Mouse (Mus musculus) heart, postnatal 25 days (tissue): ENCODE measurements at regions not wholly inside any gene's neighbourhood (a gene's known extent, or its start where the extent isn't known, plus 50 kb on each side); places are given as distances from the start of the nearest gene placed in this dataset.

Source experiments
- DNase-seq: peaks from one replicate; pipeline ENCODE4 v3.0.0; 2022; ENCODE audit warnings: low spot score
- intact Hi-C: fragments of 180-260 bp; cut with DNase I; formaldehyde crosslinking; loops from one replicate; pipeline ENCODE4 v1.15.1; 2025

GRCm38 (mm10) chr14:76874542-76875265 is 161.9 kb upstream of the Ccdc122 start:
- intact Hi-C loops = loop anchor here (5.0 kb wide), 5 partner anchors 87 to 252 kb away; no protein-coding TSS in a partner anchor

DNA sequence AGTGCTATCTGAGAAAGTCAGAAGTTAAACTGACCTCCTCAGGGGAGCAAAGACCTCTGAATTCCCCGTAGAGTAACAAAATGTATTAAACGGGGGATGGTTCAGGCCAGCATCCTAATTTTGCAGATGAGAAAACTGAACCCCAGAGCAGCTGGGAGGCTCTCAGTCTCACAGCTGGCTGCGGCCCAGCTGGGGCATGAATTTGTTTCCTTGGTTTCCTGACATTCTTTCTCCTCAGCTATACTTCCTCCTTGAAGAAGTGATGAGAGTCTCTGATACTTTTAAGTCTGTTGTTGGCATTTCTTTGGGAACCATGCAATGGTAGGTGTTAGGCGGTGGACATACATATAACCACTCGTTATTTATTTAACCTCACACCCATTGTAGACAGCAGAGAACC is 162.9 kb upstream of the Ccdc122 start:
- intact Hi-C loops = loop anchor here (2.0 to 5.0 kb wide), 2 partner anchors 49 to 96 kb away; no protein-coding TSS in a partner anchor
- no peak for DNase-seq

More at GRCm38 (mm10) chr14:76874542-76875265, 161.9 kb upstream of the Ccdc122 start:
- DNase-seq = no peak

- intact Hi-C loops = loop anchor here (2.0 to 5.0 kb wide), 2 partner anchors 48 to 96 kb away; no protein-coding TSS in a partner anchor
- no peak for DNase-seq
Measured at GRCm38 (mm10) chr14:76872976-76873375, 163.6 kb upstream of the Ccdc122 start.

DNA sequence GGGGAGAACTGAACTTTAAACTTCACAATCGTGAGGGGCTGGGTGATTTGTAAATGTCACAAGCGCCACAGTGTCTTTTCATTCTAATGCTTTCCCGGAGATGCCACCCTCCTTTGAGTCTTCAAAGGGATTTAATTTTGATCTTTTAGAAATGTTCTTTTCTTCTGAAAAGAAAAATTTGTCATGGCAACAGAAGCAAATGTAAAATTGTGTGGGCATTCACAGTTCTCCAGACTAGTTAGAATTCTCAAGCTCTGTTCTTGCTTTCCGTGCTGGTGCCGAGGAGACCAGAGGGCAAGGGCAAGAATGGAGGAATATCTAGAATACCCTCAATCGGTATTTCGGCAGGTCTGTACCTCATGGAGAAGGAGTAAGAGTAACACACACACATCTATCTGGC is 164.1 kb upstream of the Ccdc122 start:
- intact Hi-C loops = loop anchor here (2.0 to 5.0 kb wide), 2 partner anchors 48 to 95 kb away; no protein-coding TSS in a partner anchor
- DNase-seq = no peak

- intact Hi-C loops = no loop called here
- no peak for DNase-seq
Measured at GRCm38 (mm10) chr14:76868831-76869230, 167.7 kb upstream of the Ccdc122 start.

DNA sequence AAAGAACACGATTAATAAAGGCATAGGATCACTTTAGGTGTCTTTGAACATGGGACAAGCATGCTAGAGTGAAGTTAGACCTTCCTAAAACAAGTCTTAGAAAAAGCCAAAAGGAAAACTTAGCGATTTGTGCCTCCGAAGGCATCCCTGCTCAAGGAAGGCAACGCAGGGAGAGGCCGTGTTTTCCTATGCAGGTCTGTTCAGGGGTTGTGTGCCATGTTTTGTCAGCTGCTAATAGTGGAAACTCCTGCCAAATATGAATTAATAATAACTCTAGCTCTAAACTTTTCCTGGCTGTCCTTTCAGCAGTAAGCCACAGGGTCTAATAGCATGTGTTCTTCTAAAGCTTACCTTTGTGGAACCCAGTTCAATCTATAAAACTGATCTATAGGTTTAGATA is 168.4 kb upstream of the Ccdc122 start:
- intact Hi-C loops = no loop called here

DNA sequence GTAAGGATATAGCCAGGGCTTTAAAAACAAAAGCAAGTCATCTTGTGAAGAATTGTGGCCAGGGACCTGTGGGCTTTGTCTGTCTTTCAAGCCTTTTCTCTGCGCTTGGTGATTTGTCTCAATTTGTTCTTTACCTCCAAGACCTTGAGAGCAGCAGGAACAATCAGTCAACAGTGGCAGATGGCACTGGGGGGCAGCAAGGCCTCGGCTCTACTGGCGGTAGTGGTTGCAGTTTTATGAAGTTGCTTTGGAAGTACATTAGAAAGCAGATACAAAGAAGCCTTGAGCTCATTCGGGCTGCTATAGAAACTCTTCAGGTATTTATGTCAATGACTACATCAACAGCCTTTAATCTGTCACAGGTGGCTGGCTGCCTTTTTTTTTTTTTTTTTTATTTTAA is 171.9 kb upstream of the Ccdc122 start:
- no peak for DNase-seq
- intact Hi-C loops = no loop called here

More for the DNA sequence above, 168.4 kb upstream of the Ccdc122 start:
- DNase-seq = no peak

- intact Hi-C loops = no loop called here
- no peak for DNase-seq
Measured at GRCm38 (mm10) chr14:76863035-76863706, 173.4 kb upstream of the Ccdc122 start.

DNA sequence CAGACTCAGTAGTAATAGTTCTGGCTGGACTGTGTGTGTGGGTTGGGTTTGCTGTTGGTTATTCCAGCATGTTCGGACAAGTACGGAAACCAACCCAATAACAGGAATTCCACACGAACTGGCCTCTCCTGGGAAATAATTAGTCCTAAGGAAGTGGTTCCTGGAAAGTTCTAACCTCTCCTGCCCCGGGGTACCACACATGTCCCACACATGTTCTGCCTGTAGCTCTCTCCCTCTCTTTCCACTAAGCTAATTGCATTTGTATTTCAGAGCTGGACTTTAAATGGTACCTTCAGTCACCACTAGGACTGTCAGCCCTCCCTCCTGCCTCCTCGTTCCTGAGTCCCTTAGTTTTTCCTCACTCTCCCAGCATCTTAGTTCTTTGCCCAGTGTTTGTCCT is 178.2 kb upstream of the Ccdc122 start:
- no peak for DNase-seq
- intact Hi-C loops = no loop called here

DNA sequence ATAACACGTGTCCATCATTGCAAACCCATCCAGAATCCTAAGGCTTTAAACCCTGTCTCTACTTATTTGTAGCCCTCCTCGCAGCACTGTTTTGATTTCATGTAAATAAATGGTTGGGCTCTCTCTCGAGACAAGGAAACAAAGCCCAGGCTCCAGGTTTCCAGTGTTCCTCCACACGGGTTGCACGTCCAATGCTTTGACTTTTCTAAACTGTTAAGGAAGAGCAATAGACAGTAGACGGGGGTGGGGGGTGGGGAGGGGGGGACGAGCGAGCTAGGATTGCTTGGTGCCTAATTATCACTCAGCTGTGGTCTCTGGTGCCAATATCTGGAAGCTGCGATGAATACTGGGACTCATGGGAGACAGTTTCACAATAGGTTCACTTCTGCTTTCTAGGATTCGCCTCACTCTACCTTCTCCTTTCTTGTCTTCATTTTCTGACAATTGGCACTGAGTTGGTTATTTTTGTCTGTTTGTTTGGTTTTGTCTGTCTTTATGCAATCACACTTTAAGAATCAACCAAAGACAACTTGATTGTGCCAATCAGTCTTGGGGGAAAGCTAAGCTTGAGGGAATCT is 179.3 kb upstream of the Ccdc122 start:
- DNase-seq = no peak
- intact Hi-C loops = no loop called here

DNA sequence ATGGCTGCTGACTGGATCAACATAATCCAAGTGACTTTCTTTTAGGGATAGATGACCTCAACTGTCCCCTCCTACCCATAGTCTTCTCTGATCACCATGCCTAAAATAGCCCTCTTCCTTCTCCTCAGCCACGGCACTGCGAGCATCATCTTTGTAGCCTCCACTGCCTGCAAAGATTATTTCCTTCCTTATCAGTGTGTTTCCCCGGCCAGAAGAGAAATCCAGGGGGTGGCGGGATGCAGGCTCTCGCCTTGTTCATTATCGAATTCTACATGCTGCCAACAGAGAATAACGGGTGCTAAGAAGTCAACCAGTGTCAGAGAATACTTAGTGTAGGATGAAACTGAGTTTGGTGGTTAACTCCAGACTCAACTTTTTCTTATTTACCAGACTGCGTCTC is 180.0 kb upstream of the Ccdc122 start:
- DNase-seq = no peak
- intact Hi-C loops = no loop called here

- no peak for DNase-seq
- intact Hi-C loops = no loop called here
Measured at GRCm38 (mm10) chr14:76854965-76855364, 181.6 kb upstream of the Ccdc122 start.

- intact Hi-C loops = no loop called here
- DNase-seq = no peak
Measured at GRCm38 (mm10) chr14:76851473-76852214, 184.9 kb upstream of the Ccdc122 start.

DNA sequence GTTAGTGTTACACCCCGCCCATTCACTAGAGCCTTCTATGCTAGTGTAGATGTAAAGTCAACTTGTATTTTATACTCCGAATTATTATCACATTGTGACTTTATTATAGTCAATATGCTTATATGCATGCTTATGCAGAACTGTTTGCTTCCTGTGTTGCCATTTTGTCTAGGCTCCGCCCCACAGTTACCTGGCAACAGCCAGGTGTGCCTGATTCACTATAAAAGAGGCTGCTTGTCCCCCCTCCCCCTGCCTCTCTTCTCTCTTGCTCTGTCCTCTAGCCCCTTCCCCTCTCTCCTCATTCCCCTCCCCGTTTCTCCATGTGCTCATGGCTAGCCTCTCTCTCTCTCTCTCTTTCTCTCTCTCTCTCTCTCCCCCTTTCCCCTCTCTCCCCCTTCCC is 185.9 kb upstream of the Ccdc122 start:
- intact Hi-C loops = no loop called here

GRCm38 (mm10) chr14:76850051-76850450 is 186.5 kb upstream of the Ccdc122 start:
- intact Hi-C loops = no loop called here
- no peak for DNase-seq

More for the DNA sequence above, 185.9 kb upstream of the Ccdc122 start:
- no peak for DNase-seq

DNA sequence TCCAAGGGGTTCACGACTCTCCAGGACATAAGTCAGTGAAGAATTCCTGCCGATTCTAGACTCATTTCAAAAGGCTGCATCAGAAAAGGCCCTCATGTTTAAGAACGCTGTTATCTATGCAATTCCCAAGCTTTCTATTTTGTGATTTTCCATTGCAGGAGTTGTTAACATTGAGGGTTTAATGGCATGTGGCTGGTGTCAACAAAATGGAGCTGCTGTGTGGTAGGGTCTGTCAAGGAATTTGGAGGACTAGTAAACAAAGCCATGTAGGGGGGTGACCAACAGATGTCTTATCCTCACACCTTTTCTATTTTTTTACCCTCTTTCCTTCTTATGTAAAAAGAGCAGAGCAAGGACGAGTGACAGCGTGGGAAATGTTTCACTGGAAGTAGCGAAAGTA is 186.9 kb upstream of the Ccdc122 start:
- intact Hi-C loops = no loop called here
- no peak for DNase-seq

GRCm38 (mm10) chr14:76849071-76849470 is 187.5 kb upstream of the Ccdc122 start:
- intact Hi-C loops = no loop called here
- DNase-seq = no peak

- intact Hi-C loops = no loop called here
- no peak for DNase-seq
Measured at GRCm38 (mm10) chr14:76845706-76846105, 190.9 kb upstream of the Ccdc122 start.

- intact Hi-C loops = no loop called here
- DNase-seq = no peak
Measured at GRCm38 (mm10) chr14:76844717-76845116, 191.9 kb upstream of the Ccdc122 start.

DNA sequence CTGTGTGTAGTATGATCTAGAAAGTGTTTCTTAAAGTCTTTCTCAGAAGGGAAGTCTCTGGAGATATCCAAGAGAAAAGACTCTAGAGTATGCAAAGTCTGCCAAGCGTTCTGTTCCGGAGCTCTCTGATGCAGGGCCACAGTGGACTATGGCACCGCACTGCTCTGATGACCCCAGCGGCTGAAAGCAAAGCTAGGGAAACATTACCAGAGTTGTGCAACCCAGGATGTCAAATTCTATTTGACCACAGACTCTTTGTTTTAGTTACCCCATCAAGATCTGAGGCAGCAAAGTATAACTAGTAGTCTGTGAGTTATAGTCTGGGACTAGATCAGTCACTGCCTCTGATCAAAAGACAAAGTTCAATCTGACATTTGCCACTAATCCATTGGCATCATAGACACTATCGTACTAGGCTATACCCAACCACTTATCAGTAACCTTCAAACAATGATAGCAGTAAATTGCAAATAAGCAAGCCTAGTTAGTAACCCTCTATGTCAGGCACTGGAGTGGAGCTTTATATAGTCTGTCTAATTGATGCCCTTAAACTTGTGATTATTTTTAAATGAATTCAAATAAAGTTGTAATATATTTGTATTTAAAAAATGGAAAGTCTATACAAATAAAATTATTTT is 198.9 kb upstream of the Ccdc122 start:
- intact Hi-C loops = no loop called here

More for the DNA sequence above, 198.9 kb upstream of the Ccdc122 start:
- DNase-seq = no peak
